Mouse (Mus musculus) embryonic fibroblast, embryonic 13.5 days (primary cell): ENCODE measurements at regions not wholly inside any gene's neighbourhood (a gene's known extent, or its start where the extent isn't known, plus 50 kb on each side); places are given as distances from the start of the nearest gene placed in this dataset.

Experiments used
- CTCF ChIP-seq: IDR thresholded peaks from 2 replicates; pipeline ENCODE4 v1.5.1; 2011; ENCODE audit warnings: mild to moderate bottlenecking, control low read depth, low read length, moderate library complexity, borderline replicate concordance; ENCODE audit not compliant: insufficient read depth
- POLR2A ChIP-seq: IDR thresholded peaks from 2 replicates; pipeline ENCODE4 v1.6.1; 2011; ENCODE audit warnings: low read depth, mild to moderate bottlenecking, control low read depth, low read length, moderate library complexity

DNA sequence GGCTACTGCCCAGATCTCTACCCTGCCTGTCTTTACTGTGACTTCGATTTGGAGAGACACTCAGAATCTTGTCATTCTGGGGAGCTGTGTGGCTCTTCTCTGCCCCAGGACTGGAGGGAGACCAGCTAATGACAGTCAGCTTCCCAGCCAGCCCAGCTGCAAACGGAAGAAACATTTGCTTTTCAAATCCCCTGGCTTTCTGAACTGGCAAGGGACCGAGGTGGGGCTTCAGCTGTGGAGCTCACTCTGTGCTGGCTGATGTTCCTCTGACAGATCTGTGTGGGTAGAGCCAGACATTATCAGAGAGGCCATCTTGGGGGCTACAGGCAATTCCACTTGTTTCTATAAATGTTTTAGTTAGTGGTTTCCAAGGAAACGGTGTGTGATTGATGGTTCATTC, 54.0 kb upstream of the Slc35f3 start:
- TF ChIP-seq CTCF (no peak), POLR2A (no peak)
